Mouse (Mus musculus) spleen, postnatal 0 days (tissue): ENCODE results near the gene Arhgef12. TPM values are rescaled to one million over a fixed set of nuclear protein-coding genes. Genes with fewer than 3 reads are reported as not detected.

Source experiments
- polyA plus RNA-seq: library from polyadenylated mRNA; unstranded; fragments of >200 nt; fragmentation: Nextera tagmentation; extraction: Ambion mirVana; gene quantifications from 2 replicates; pipeline ENCODE4 v1.2.1, GENCODE M21; 2015

The Arhgef12 gene
- polyA plus RNA-seq = 10.2 and 10.9 TPM in 2 replicates

DNA sequence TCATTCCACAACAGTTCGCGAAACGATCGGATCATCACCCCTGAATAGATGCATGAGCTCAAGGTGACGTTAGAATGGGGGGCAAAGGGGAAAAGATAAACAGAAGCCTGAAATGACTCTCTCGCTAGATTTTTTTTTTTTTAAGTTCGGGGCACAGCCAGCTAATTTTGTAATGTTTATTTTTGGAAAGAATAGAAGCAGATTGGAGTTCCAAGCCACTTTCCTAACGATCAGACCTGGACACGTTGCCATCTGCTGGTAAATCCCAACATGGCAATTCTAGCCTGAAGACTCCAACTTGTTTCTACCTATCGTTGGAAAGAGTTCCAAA lies at the start of gene Arhgef12:
Gene Arhgef12 (minus strand): TSS at position 53 of the 331 bp plus-strand sequence.

DNA sequence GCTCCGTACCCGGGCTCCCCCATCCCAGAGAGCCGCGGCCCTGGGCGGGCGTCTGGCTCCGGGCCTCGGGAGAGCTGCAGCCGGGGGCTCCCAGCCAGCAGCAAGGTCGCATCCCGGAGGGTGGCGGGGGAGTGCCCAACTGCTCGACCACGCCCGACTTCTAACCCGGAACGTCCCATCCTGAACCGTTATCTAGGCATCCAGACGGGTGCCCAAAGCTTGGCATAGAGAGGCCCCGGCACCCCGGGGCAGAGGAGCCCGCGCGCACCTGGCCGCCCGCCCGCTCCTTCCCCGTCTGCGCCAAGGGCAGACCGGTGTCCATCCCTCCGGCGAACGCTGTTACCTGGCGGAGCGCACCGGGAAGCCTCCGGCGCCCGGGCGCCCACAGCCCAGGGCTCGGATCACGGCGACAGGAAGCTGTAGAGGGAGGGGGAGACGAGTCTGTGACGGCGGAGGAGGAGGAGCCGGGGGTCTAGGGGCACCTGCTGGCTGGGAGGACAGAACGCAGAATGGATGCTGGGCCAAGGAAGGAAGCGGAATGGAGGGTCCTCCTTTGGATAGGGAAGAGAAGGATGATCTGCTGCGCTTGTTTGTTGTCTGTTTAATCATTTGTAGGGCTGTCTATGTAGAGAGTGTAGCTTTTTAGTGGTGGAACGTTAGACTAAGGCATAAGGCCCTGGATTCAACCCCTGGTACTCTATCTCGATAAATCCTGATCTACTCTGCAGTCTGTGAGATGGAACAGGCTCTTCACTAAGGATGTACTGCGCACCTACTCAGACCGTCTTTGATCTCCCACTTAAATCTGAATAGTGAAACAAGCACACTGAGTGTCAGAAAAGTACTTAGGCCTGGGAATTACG lies 9.3 kb upstream of the Arhgef12 start, which contains the start of gene Tmem136:
Gene Tmem136 (minus strand): TSS at position 437 of the 863 bp plus-strand sequence.

DNA sequence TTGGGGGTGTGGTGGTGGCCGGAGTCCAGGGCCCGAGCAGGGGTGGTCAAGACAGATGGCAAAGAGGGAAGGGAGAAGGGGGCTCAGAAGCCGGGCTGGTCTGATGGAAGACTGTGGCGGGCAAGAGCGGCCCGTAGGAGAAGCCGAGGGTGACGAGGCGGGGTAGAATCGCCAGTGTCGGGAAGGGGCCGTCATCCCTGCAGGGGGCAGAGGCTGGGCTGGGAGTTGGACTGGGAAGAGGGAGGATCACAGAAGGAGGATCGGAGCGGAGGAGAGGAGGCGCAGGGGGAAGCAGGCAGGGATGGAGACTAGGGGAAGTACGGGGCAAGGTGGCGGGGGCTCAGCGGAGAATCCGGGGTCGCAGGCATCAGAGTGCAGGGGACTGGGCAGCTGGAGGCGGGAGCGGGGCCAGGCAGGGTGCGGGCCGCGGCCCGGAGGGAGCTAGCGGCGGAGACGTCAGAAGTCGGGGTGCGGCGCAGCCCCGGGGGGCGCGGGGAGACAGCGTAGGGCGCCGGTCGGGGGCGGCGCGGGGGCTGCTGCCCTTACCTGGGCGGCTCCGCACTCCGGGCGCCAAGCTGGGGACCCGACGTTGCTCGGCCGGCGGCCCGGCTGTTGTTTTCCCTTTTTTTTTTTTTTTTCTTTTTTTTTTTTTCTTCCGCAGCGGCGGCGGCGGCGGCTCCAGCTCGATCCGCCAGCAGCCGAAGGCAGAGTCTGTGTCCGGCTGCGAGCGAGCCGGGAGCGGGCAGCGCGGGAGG lies 163.1 kb downstream of the Arhgef12 start, which contains the start of gene Grik4:
Gene Grik4 (minus strand): TSS at position 713 of the 755 bp plus-strand sequence.

Other genes with a start within 250 kb of the Arhgef12 start
- gene Grik4, start 162.7 kb downstream of the Arhgef12 start, polyA plus RNA-seq = 0.17 and 0.23 TPM in 2 replicates
- gene Tmem136, start 9.3 kb upstream of the Arhgef12 start, polyA plus RNA-seq = 1.2 and 1.4 TPM in 2 replicates
- 0.12 and 0.17 TPM in 2 replicates for gene Pou2f3, start 103.1 kb upstream of the Arhgef12 start, polyA plus RNA-seq
- 29.7 and 34.2 TPM in 2 replicates for gene Oaf, start 132.7 kb upstream of the Arhgef12 start, polyA plus RNA-seq
- gene Trim29, start 203.6 kb upstream of the Arhgef12 start, polyA plus RNA-seq = 0.20 and 0.22 TPM in 2 replicates